Mouse (Mus musculus): ENCODE results near the gene Gcgr. TPM values are rescaled to one million over a fixed set of nuclear protein-coding genes. Genes with fewer than 3 reads are reported as not detected.

The Gcgr gene
- polyA plus RNA-seq, 1 experiment from 2014 or later = 0.59 TPM

- H3K9me3 ChIP-seq (ENCODE audit: low read depth, low read length) = no peaks in the 10 kb centered on the region
- H3K36me3 ChIP-seq (ENCODE audit: insufficient read depth) = peaks cover 43% of the 10 kb centered on the region
- 81% methylated on average over 10 of the region's 10 CpGs for WGBS
- 0 out of 2 replicates have a peak overlapping the region, but pooled peaks have one; percentile 23 for H3K9ac ChIP-seq
- H3K27me3 ChIP-seq (ENCODE audit: insufficient read depth, low read length) = no peaks in the 10 kb centered on the region
- H3K4me2 ChIP-seq = no peak overlapping the region
- ATAC-seq (ENCODE audit: insufficient read depth) (no peak), DNase-seq (no peak)
- H3K4me3 ChIP-seq (ENCODE audit: low read depth, low read length) = no peak overlapping the region
- peaks cover 13% of the 10 kb centered on the region for H3K4me1 ChIP-seq (ENCODE audit: insufficient read depth)
- no peak for TF ChIP-seq CTCF (IDR thresholded peaks at IDR 0.05; ENCODE audit: low read depth)
- no peak overlapping the region for H3K27ac ChIP-seq (ENCODE audit: low read depth)
These were observed 47.7 kb downstream of the Gcgr start for GRCm38 (mm10) chr11:120578024-120578693.

- H3K4me2 ChIP-seq = no peak overlapping the region
- H3K36me3 ChIP-seq (ENCODE audit: insufficient read depth) = peaks cover 49% of the 10 kb centered on the region
- DNase-seq (no peak), ATAC-seq (ENCODE audit: insufficient read depth) (no peak)
- 0 out of 2 replicates have a peak overlapping the region, but pooled peaks have one; percentile 94 for H3K4me3 ChIP-seq (ENCODE audit: low read depth, low read length)
- H3K4me1 ChIP-seq (ENCODE audit: insufficient read depth) = peaks cover 13% of the 10 kb centered on the region
- H3K9me3 ChIP-seq (ENCODE audit: low read depth, low read length) = no peaks in the 10 kb centered on the region
- no peak for TF ChIP-seq CTCF (IDR thresholded peaks at IDR 0.05; ENCODE audit: low read depth)
- WGBS = 68% methylated on average over 11 of the region's 11 CpGs
- H3K27me3 ChIP-seq (ENCODE audit: insufficient read depth, low read length) = no peaks in the 10 kb centered on the region
- H3K9ac ChIP-seq = 0 out of 2 replicates have a peak overlapping the region, but pooled peaks have one; percentile 23
- H3K27ac ChIP-seq (ENCODE audit: low read depth) = no peak overlapping the region
These were observed 48.3 kb downstream of the Gcgr start for GRCm38 (mm10) chr11:120578694-120579243.

GRCm38 (mm10) chr11:120579316-120580107, 49.0 kb downstream of the Gcgr start:
- H3K4me1 ChIP-seq (ENCODE audit: insufficient read depth) = peaks cover 11% of the 10 kb centered on the region
- peak overlapping the region; percentile 95 for H3K4me2 ChIP-seq
- H3K4me3 ChIP-seq (ENCODE audit: low read depth, low read length) = peak overlapping the region; percentile 94
- DNase-seq = peak; percentile 93
- H3K9me3 ChIP-seq (ENCODE audit: low read depth, low read length) = no peaks in the 10 kb centered on the region
- peak; percentile 94 for TF ChIP-seq CTCF (IDR thresholded peaks at IDR 0.05; ENCODE audit: low read depth)
- 50% methylated on average over 15 of the region's 15 CpGs for WGBS
- ATAC-seq (ENCODE audit: insufficient read depth) = no peak
- H3K27ac ChIP-seq (ENCODE audit: low read depth) = 0 out of 2 replicates have a peak overlapping the region, but pooled peaks have one; percentile 96
- peak overlapping the region; percentile 93 for H3K9ac ChIP-seq
- H3K27me3 ChIP-seq (ENCODE audit: insufficient read depth, low read length) = no peaks in the 10 kb centered on the region
- H3K36me3 ChIP-seq (ENCODE audit: insufficient read depth) = peaks cover 56% of the 10 kb centered on the region

- H3K9ac ChIP-seq = peak overlapping the region; percentile 93
- ATAC-seq (ENCODE audit: insufficient read depth) (no peak), DNase-seq (no peak)
- no peaks in the 10 kb centered on the region for H3K27me3 ChIP-seq (ENCODE audit: insufficient read depth, low read length)
- peaks cover 58% of the 10 kb centered on the region for H3K36me3 ChIP-seq (ENCODE audit: insufficient read depth)
- peak overlapping the region; percentile 95 for H3K4me2 ChIP-seq
- peak overlapping the region; percentile 96; the same call in 1 of the 2 replicates for H3K27ac ChIP-seq (ENCODE audit: low read depth)
- H3K4me1 ChIP-seq (ENCODE audit: insufficient read depth) = peaks cover 11% of the 10 kb centered on the region
- WGBS = 52% methylated on average over 7 of the region's 7 CpGs
- peak overlapping the region; percentile 94 for H3K4me3 ChIP-seq (ENCODE audit: low read depth, low read length)
- H3K9me3 ChIP-seq (ENCODE audit: low read depth, low read length) = no peaks in the 10 kb centered on the region
- no peak for TF ChIP-seq CTCF (IDR thresholded peaks at IDR 0.05; ENCODE audit: low read depth)
These were observed 49.7 kb downstream of the Gcgr start for GRCm38 (mm10) chr11:120580190-120580589.

GRCm38 (mm10) chr11:120580871-120581331, 50.4 kb downstream of the Gcgr start:
- no peaks in the 10 kb centered on the region for H3K27me3 ChIP-seq (ENCODE audit: insufficient read depth, low read length)
- peaks cover 65% of the 10 kb centered on the region for H3K36me3 ChIP-seq (ENCODE audit: insufficient read depth)
- peak overlapping the region; percentile 95 for H3K4me2 ChIP-seq
- no peak for TF ChIP-seq CTCF (IDR thresholded peaks at IDR 0.05; ENCODE audit: low read depth)
- H3K9me3 ChIP-seq (ENCODE audit: low read depth, low read length) = no peaks in the 10 kb centered on the region
- H3K4me1 ChIP-seq (ENCODE audit: insufficient read depth) = peaks cover 11% of the 10 kb centered on the region
- peak overlapping the region; percentile 94 for H3K4me3 ChIP-seq (ENCODE audit: low read depth, low read length)
- ATAC-seq (ENCODE audit: insufficient read depth) (peak; percentile 40), DNase-seq (peak; percentile 66)
- H3K9ac ChIP-seq = peak overlapping the region; percentile 93
- under 1% methylated on average over 43 of the region's 44 CpGs for WGBS
- H3K27ac ChIP-seq (ENCODE audit: low read depth) = peak overlapping the region; percentile 96

- peak; percentile 95 for DNase-seq
- Histone ChIP-seq H3K36me3 (ENCODE audit: insufficient read depth) (peaks cover 72% of the 10 kb centered on the region), H3K27ac (ENCODE audit: low read depth) (peak within 1 kb of the TSS; percentile 96), H3K9ac (peak within 1 kb of the TSS; percentile 93), H3K4me3 (ENCODE audit: low read depth, low read length) (peak within 1 kb of the TSS; percentile 94), H3K9me3 (ENCODE audit: low read depth, low read length) (no peaks in the 10 kb centered on the region), H3K4me1 (ENCODE audit: insufficient read depth) (peaks cover 11% of the 10 kb centered on the region), H3K4me2 (peak within 1 kb of the TSS; percentile 95), H3K27me3 (ENCODE audit: insufficient read depth, low read length) (no peaks in the 10 kb centered on the region)
- ATAC-seq (ENCODE audit: insufficient read depth) = peak; percentile 49
- TF ChIP-seq CTCF (IDR thresholded peaks at IDR 0.05; ENCODE audit: low read depth) = peak; percentile 28; the same call in 1 of the 2 replicates
- WGBS = 6% methylated on average over 64 of the region's 75 CpGs
These were observed 51.2 kb downstream of the Gcgr start, which contains the start of gene Arhgdia for GRCm38 (mm10) chr11:120581490-120582267. TSS of gene Arhgdia (minus strand) at chr11:120581624.

Data from lung, embryonic 14.5 days (tissue).